Mouse (Mus musculus): Measurements from ENCODE around the gene Fancc.

GRCm38 (mm10) chr13:63502391-63502790 lies 5.3 kb upstream of the Fancc start:
- no peak for TF ChIP-seq POLR2A (IDR thresholded peaks at IDR 0.05; ENCODE audit: control insufficient read depth, low read depth, low read length)
- TF ChIP-seq CTCF (IDR thresholded peaks at IDR 0.05; ENCODE audit: control insufficient read depth, insufficient read depth, insufficient replicate concordance, low read depth, low read length): no peak

All from testis, adult 2 months (tissue).